Mouse (Mus musculus): ENCODE measurements at regions not wholly inside any gene's neighbourhood (a gene's known extent, or its start where the extent isn't known, plus 50 kb on each side); places are given as distances from the start of the nearest gene placed in this dataset.

- DNase-seq, result no peak
Observed at GRCm38 (mm10) chr3:123952121-123952520, 261.5 kb upstream of the Ndst3 start.

GRCm38 (mm10) chr3:123967373-123967772, 276.7 kb upstream of the Ndst3 start:
- DNase-seq, result no peak

- no peak for DNase-seq
Observed at GRCm38 (mm10) chr3:123972367-123972766, 281.7 kb upstream of the Ndst3 start.

- DNase-seq, result no peak
Observed at GRCm38 (mm10) chr3:123973806-123974576, 283.3 kb upstream of the Ndst3 start.

GRCm38 (mm10) chr3:123976475-123976874, 285.8 kb upstream of the Ndst3 start:
- peak; percentile 10 for DNase-seq

- DNase-seq, result no peak
Observed at GRCm38 (mm10) chr3:123977168-123977567, 286.5 kb upstream of the Ndst3 start.

GRCm38 (mm10) chr3:123983045-123983444, 292.4 kb upstream of the Ndst3 start:
- DNase-seq, result no peak

- DNase-seq, result no peak
Observed at GRCm38 (mm10) chr3:123983530-123983929, 292.9 kb upstream of the Ndst3 start.

GRCm38 (mm10) chr3:123984028-123984427, 293.4 kb upstream of the Ndst3 start:
- no peak for DNase-seq

- DNase-seq, result no peak
Observed at GRCm38 (mm10) chr3:123999957-124000616, 309.4 kb upstream of the Ndst3 start.

- no peak for DNase-seq
Observed at GRCm38 (mm10) chr3:124000883-124001282, 310.2 kb upstream of the Ndst3 start.

- DNase-seq, result no peak
Observed at GRCm38 (mm10) chr3:124011685-124012084, 309.0 kb upstream of the Tram1l1 start.

- no peak for DNase-seq
Observed at GRCm38 (mm10) chr3:124018618-124019017, 302.0 kb upstream of the Tram1l1 start.

- no peak for DNase-seq
Observed at GRCm38 (mm10) chr3:124026188-124026587, 294.5 kb upstream of the Tram1l1 start.

- DNase-seq, result no peak
Observed at GRCm38 (mm10) chr3:124067061-124067460, 253.6 kb upstream of the Tram1l1 start.

GRCm38 (mm10) chr3:124067538-124067937, 253.1 kb upstream of the Tram1l1 start:
- no peak for DNase-seq

GRCm38 (mm10) chr3:124067971-124068370, 252.7 kb upstream of the Tram1l1 start:
- no peak for DNase-seq

- DNase-seq, result no peak
Observed at GRCm38 (mm10) chr3:124069182-124069581, 251.5 kb upstream of the Tram1l1 start.

- peak; percentile 24 for DNase-seq
Observed at GRCm38 (mm10) chr3:124075974-124076606, 244.6 kb upstream of the Tram1l1 start.

- DNase-seq, result no peak
Observed at GRCm38 (mm10) chr3:124092404-124093121, 228.1 kb upstream of the Tram1l1 start.

- no peak for DNase-seq
Observed at GRCm38 (mm10) chr3:124113995-124114394, 206.7 kb upstream of the Tram1l1 start.

GRCm38 (mm10) chr3:124156255-124156654, 164.4 kb upstream of the Tram1l1 start:
- no peak for DNase-seq
